Mouse (Mus musculus) olfactory bulb, adult 2 months (tissue): ENCODE data around the gene Mgat4a.

ENCODE experiments used
- CTCF ChIP-seq: fragments of 200-500 bp; IDR thresholded peaks from 2 replicates; pipeline ENCODE4 v1.5.1; 2012; ENCODE audit warnings: low read depth, mild to moderate bottlenecking, low read length, moderate library complexity; ENCODE audit not compliant: insufficient read depth
- POLR2A ChIP-seq: fragments of 200-500 bp; IDR thresholded peaks from 2 replicates; pipeline ENCODE4 v1.6.1; 2012; ENCODE audit warnings: mild to moderate bottlenecking, low read depth, low read length, moderate library complexity; ENCODE audit not compliant: insufficient read depth

DNA sequence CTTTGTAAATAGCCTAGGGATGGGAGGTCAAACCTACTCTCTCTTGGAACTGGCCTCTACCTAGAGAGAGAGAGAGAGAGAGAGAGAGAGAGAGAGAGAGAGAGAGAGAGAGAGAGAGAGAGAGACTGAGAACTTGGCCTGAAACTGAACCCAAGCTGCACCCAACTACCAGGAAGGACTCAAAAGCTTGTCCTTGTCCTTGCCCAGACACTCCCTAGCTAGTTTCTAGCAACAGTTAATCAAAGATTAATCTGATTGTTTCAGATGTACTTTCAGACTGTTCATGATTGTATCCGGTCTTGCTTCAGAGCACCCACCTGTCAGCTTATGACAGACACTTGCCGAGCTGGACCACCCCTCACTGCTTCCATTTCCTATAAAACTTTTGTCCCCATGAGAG lies 25.5 kb upstream of the Mgat4a start:
- TF ChIP-seq POLR2A (no peak), CTCF (no peak)
